Mouse (Mus musculus) lung, adult 18-20 months (tissue): ENCODE measurements around the gene Lrrc74b.

Experiments used
- DNase-seq, 2 experiments: peaks; one replicate each; pipeline ENCODE4 v3.0.0; 2022; ENCODE audit warnings: mixed read lengths in 2 of 2

Lrrc74b gene

DNA sequence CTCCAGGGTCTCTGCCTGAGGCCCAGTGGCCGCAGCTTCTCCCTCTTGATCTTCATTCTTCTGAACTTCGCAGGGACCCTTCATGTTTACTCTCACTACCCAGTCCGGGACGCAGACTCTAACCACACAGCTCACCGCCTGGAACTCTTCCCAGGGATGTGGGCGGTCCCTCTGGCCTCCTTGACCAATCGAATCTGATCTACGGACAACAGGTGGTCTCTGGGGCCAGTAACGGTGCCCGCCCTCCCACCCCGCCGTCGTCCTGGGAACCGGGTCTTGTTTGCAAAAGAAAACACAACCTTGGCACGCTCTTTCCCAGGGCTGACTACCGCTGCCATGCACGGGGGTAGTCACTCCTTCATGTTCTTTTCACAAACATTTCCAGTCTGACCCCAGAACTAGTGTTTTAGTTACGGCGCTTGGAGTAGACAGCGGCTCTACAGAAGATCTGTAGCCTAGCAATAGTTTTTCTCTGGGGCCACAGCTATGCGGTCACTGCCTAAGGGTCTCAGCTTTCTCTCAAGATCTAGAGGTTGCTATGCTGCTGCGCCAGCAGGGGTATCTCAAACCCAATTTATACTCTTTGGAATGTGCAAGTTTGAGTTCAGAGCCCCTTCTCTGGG, at the start of gene Lrrc74b:
Gene Lrrc74b (minus strand): TSS at position 120 of the 623 bp plus-strand sequence.
- peak; percentile 86 to 91 for DNase-seq

DNA sequence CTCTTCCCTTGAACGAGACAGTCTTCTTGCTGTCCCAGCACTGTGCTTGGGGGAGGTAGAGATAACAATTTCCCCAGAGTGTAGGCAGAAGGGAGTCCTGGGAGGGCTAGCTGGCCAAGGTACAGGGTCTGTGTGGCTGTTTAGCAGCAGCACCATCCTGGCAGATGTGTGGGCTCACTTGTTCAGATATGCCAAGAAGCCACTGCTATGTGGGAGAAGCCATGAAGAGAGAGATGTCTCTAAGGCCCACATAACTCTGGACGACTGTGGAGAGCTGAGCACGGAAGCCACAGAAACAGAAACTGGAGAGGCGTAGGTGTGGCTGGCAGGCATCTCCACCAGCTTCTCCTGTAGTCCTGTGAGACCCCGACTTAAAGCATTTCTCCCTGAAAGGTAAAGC, 44.6 kb upstream of the Lrrc74b start:
- no peak for DNase-seq

GRCm38 (mm10) chr16:17604941-17605340, 43.9 kb upstream of the Lrrc74b start:
- DNase-seq, result no peak

DNA sequence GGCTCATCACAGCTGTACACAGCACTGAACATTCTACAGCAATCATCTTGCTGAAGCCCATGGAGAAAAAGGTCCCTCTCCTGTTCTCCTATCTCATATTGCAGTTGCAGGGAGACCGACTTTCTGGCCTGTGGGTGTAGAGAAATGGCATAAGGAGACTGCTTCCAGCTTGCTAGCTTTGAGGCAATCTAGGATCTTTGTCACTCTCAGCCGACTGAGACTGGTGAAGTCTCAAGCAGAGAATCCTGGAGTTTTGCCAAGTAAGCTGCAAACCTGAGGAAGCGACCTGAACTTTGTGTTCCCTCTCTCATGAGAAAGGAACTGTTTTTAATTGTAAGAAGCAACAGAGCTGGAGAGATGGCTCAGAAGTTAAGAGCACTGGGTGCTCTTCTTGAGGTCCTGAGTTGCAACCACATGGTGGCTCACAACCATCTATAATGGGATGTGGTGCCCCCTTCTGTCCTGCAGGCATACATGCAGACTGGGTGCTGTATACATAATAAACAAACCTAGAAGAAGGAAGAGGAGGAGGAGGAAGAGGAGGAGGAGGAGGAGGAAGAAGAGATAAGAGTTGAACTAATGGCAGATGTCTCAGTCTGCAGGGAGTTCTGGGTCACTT, 40.0 kb upstream of the Lrrc74b start:
- no peak for DNase-seq

DNA sequence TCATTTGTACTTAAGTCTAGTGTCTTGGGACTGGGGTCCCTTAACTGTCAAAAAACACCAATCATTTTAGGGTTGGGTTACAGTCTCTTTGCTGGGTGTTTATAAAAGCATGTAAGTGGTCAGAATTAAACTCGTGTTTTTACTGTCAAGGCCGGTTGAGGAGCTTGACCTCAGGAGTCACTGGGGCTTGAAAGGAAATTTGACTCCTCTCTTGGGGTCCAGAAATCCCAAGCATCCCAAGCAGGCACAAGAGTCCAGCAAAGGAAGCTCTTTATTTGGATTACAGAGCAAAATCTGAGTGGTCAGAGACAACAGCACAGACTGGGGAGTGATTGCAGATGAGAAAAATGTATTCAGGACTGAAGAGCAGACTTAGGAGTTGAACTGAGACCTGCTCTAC, 29.7 kb upstream of the Lrrc74b start:
- no peak for DNase-seq

GRCm38 (mm10) chr16:17584555-17584954, 23.5 kb upstream of the Lrrc74b start:
- no peak for DNase-seq

DNA sequence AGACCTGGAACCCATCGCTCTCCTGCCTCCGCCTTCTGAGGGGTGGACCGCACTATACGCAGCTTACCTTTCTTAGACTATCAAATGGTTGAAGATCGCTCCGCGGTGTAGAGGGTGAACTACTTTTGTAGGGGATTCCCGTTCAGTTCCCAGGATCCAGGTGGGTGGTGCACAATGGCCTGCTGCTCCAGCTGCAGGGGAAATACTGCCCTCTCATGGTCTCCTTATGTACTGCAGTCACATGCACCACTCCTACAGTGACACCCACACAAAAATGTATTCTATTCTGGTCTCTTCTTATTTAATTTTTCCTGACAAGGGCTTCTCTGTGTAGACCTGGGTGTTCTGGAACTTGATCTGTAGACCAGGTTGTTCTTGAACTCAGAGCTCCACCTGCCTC, 22.0 kb upstream of the Lrrc74b start, which contains the start of gene Slc7a4:
Gene Slc7a4 (minus strand): TSS at position 151 of the 400 bp plus-strand sequence.
- peak in 1 of 2 experiments; percentile 47 for DNase-seq

DNA sequence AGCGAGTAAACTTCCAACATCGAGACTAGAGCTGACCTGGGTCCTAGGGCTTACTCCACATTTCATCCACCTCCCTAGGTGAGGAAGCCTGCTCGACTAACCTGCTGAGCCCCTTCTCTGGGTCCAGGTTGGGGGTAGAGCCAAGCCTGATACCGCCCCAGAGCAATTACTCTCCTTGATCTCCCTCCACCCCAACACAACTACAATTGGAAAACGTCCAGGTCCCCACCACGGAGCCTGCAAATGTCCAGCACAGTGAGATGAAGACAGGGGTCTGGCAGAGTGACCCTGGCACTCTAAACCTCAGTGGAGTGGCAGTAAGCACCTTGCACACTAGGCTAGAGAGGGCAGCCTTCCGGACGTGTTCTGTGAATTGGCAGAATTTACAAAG, 15.8 kb upstream of the Lrrc74b start:
- no peak for DNase-seq

- DNase-seq, result peak; percentile 79 to 88
Observed at GRCm38 (mm10) chr16:17575870-17576824, 15.1 kb upstream of the Lrrc74b start.

GRCm38 (mm10) chr16:17566186-17566585, 5.1 kb upstream of the Lrrc74b start:
- DNase-seq, result no peak

DNA sequence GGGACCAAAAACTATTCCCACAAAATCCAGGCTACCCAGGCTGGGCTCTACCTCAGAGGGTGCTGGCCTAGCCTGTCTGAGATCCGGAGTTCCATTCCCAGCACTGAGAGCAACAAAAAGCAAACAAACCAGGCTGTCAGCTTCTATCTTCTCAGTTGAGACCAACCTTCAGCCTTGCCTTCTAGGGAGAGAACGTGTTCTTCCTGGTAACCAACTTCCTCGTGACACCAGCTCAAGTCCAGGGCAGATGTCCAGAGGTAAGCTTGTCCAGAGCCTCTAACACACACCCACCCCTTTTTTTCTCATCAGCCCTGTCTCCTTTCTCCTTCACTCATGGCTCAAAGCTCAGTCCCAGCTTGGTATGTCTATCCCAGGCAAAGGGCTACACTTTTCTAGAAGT, 3.7 kb upstream of the Lrrc74b start:
- no peak for DNase-seq

DNA sequence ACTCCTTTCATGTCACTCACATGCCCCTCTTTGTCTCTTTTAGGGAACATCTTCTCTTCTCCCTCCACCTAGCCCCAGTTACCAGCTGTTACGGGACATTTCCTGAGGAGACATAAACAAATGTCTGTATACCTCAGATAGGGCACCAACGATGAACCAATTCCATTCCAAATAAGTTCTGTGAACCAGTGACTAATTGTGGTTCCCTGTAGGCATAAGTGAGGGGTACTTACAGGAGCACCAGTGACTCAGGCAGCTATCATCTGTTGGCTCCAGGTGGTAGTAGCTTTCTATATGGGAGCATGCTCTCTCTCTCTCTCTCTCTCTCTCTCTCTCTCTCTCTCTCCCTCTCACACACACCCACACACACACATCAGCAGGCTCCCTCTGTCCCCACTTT, 3.2 kb upstream of the Lrrc74b start:
- DNase-seq, result no peak

GRCm38 (mm10) chr16:17563580-17563979, 2.5 kb upstream of the Lrrc74b start:
- no peak for DNase-seq

GRCm38 (mm10) chr16:17561751-17562208, 733 bp upstream of the Lrrc74b start, which contains the start of gene P2rx6:
TSS of gene P2rx6 (plus strand) at chr16:17561885.
- peak; percentile 54 to 57 for DNase-seq

GRCm38 (mm10) chr16:17559396-17560027, 1.5 kb downstream of the Lrrc74b start:
- DNase-seq, result no peak

DNA sequence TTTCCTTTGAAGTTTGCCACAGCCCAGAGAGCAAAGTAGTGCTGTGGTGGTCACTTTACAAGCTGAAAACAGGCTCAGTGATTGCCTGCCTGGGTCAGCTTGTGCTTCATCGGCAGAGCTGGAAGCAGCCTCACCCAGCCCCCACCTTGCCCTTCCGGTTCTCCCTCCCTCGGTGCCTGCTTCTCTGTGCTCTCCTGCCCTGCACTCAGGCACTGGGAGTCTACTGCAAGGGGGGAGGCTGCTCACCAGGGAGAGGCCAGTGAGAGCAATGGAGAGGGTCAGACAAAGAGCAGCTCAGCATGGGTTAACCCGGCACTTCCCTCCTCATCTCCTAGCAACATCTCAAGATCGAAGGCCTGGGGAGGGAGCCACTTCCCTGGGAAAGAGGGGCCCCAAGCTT, 2.2 kb downstream of the Lrrc74b start:
- peak in 1 of 2 experiments; percentile 50 for DNase-seq

DNA sequence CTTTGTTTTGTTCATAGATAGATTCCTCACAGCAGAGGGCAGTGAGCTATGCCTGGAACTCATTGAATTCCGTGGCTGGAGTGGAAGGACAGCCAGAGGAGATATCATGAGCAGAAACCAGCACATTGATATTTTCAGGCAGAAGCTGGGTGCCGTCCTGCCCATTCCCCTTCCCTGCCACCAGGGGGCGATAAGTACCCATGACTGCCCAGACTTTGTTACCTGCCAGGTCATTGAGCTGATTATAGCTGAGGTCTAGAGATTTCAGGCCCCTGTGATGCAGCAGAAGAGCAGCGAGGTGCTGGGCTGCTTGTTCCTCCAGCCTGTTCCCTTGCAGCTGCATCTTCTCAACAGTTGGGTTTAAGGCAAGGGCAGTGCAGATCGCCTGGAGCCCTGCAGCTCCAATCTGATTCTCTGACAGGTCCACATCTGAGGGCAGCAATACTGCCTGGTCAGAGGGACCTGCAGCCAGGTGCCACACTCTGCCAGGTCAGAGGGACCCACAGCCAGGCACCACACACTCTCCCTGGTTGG, 3.0 kb downstream of the Lrrc74b start:
- DNase-seq, result peak; percentile 65 to 72

DNA sequence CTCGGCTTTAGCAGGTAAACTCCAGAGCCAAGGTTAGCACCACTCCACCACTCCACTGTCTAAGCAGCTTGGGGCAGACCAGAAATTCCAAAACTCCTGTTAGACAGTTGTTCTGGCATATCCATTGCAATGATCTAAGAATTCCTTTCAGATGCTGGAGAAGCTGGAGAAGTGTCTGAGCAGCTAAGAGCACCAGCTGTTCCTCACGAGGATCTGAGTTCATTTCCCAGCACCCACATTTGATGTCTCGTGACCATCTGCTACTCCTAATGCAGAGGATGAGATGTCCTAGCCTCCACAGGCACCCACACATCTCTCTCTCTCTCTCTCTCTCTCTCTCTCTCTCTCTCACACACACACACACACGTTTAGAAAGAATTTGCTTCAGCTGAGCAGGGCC, 4.1 kb downstream of the Lrrc74b start:
- DNase-seq, result no peak

GRCm38 (mm10) chr16:17556180-17556579, 4.9 kb downstream of the Lrrc74b start:
- DNase-seq, result no peak

- peak in 1 of 2 experiments; percentile 44 for DNase-seq
Observed at GRCm38 (mm10) chr16:17554702-17555101, 6.3 kb downstream of the Lrrc74b start.

GRCm38 (mm10) chr16:17553910-17554685, 6.9 kb downstream of the Lrrc74b start:
- peak; percentile 89 to 92 for DNase-seq

- no peak for DNase-seq
Observed at GRCm38 (mm10) chr16:17552837-17553236, 8.2 kb downstream of the Lrrc74b start.
